15 mouse cellular contexts compared by ENCODE assay signal in genomic region chr15:100667871-100668545, GRCm38 (mm10). TPM values are rescaled to one million over a fixed set of nuclear protein-coding genes. Genes with fewer than 3 reads are reported as not detected.
DNase-seq lines count a peak whose midpoint lies in the region; ATAC-seq and TF ChIP-seq lines count a peak whose summit lies in the region.
"Had no signal": no experiment of that assay in that cellular context is flagged by ENCODE, and none has a peak within 500 bp of the region (broad histone marks: within the 10 kb centered on the region; RNA-seq: fewer than 3 reads in every experiment).

No protein-coding gene starts in this region.

- TF ChIP-seq POLR2A in testis, adult 2 months (IDR thresholded peaks at IDR 0.05; ENCODE audit: control insufficient read depth, low read depth, low read length) = no peak

- H3K27me3 ChIP-seq in testis, adult 2 months (ENCODE audit: control insufficient read depth, insufficient read depth, low read length) = no peaks in the 10 kb centered on the region
- H3K27me3 ChIP-seq: embryonic facial prominence, embryonic 15.5 days; midbrain, embryonic 13.5 days had no signal

- DNase-seq in testis, postnatal 10 days (ENCODE audit: low spot score) = no peak
- peak; percentile 63 to 80 for DNase-seq in natural killer cell, adult 2 months (ENCODE audit: low spot score in 2 of 2)
- DNase-seq in gastrocnemius, postnatal 14 days = no peak
- DNase-seq in cerebellum, postnatal 10 days = no peak
- no peak for DNase-seq in left cerebral cortex, adult 11 months (ENCODE audit: low spot score)
- DNase-seq: cerebellum, postnatal 25 days; heart, postnatal 14 days had no signal

- ATAC-seq in inflammation-experienced regulatory T-cells, adult 6 months = peak; percentile 37
- ATAC-seq: forebrain, embryonic 16.5 days; midbrain, embryonic 13.5 days had no signal

- intact Hi-C loops in gastrocnemius, postnatal 14 days (cut with DNase I; ENCODE audit: low total_unique reads) = no loop called here

- no peaks in the 10 kb centered on the region for H3K36me3 ChIP-seq in testis, adult 2 months (ENCODE audit: control insufficient read depth, insufficient read depth, low read length)
- H3K36me3 ChIP-seq: embryonic facial prominence, embryonic 15.5 days; G1E; midbrain, embryonic 13.5 days; neural tube, embryonic 13.5 days had no signal

- no peak overlapping the region for H3K27ac ChIP-seq in testis, adult 2 months (ENCODE audit: control insufficient read depth, insufficient read depth, low read depth, low read length)
- H3K27ac ChIP-seq: embryonic facial prominence, embryonic 15.5 days; layer of hippocampus, adult 2 months; midbrain, embryonic 13.5 days; neural tube, embryonic 13.5 days had no signal

- no peak for TF ChIP-seq CTCF in testis, adult 2 months (IDR thresholded peaks at IDR 0.05; ENCODE audit: control insufficient read depth, insufficient read depth, insufficient replicate concordance, low read depth, low read length)

- H3K4me1 ChIP-seq in testis, adult 2 months (ENCODE audit: control insufficient read depth, insufficient read depth, low read length) = peaks cover 10% of the 10 kb centered on the region

- H3K4me3 ChIP-seq in testis, adult 2 months (ENCODE audit: control insufficient read depth, low read depth, low read length) = peak overlapping the region; percentile 34; the same call in 1 of the 2 replicates
- H3K4me3 ChIP-seq: embryonic facial prominence, embryonic 15.5 days; layer of hippocampus, adult 2 months; midbrain, embryonic 13.5 days; neural tube, embryonic 13.5 days had no signal

RNA-seq across cellular contexts. Expression of gene Bin2, which starts 1.3 kb away (rescaled TPM):
- 19.3 and 19.7 TPM in 2 replicates for polyA plus RNA-seq in testis, adult 2 months (2012; rRNA removed)
- polyA plus RNA-seq in inflammation-experienced regulatory T-cells, adult 6 months (2017; shearing (Covaris generic)) = 100 to 1,000 TPM; 292 to 493 (median 317) TPM
- total RNA-seq in gastrocnemius, postnatal 14 days (2021) = under 1 TPM; 0.53 to 0.89 TPM

RNA-seq across cellular contexts. Expression of gene Cela1, which starts 19.7 kb away (rescaled TPM):
- 1.3 and 1.6 TPM in 2 replicates for polyA plus RNA-seq in testis, adult 2 months (2012; rRNA removed)
- polyA plus RNA-seq in inflammation-experienced regulatory T-cells, adult 6 months (2017; shearing (Covaris generic)) = 10 to 100 TPM in 1 of 3 experiments, 1 to 10 TPM in 2; 6.8 to 12.6 (median 8.2) TPM
- total RNA-seq in gastrocnemius, postnatal 14 days (2021) = not detected

RNA-seq across cellular contexts. Expression of gene Smagp, which starts 31.3 kb away (rescaled TPM):
- 3.6 and 4.9 TPM in 2 replicates for polyA plus RNA-seq in testis, adult 2 months (2012; rRNA removed)
- 1 to 10 TPM in 1 of 3 experiments, not detected in 2; 1.3 TPM for polyA plus RNA-seq in inflammation-experienced regulatory T-cells, adult 6 months (2017; shearing (Covaris generic))
- 1 to 10 TPM; 6.0 to 6.4 TPM for total RNA-seq in gastrocnemius, postnatal 14 days (2021)

RNA-seq across cellular contexts. Expression of gene Dazap2, which starts 52.9 kb away (rescaled TPM):
- 242 and 282 TPM in 2 replicates for polyA plus RNA-seq in testis, adult 2 months (2012; rRNA removed)
- 100 to 1,000 TPM; 722 to 762 (median 736) TPM for polyA plus RNA-seq in inflammation-experienced regulatory T-cells, adult 6 months (2017; shearing (Covaris generic))
- 10 to 100 TPM; 58.7 to 62.1 TPM for total RNA-seq in gastrocnemius, postnatal 14 days (2021)

Comparison
In these comparisons a context has a peak if more than half of its experiments do, and no peak if none do; other contexts are left out.
1. DNase-seq: peak in natural killer cell, adult 2 months (2 of 2); none in testis, postnatal 10 days (single experiment), gastrocnemius, postnatal 14 days (single experiment), cerebellum, postnatal 10 days (0 of 2) and left cerebral cortex, adult 11 months (single experiment).
2. RNA of gene Bin2, which starts 1.3 kb away (polyA plus RNA-seq): 292 to 493 TPM in inflammation-experienced regulatory T-cells, adult 6 months; 19.3 to 19.7 TPM in testis, adult 2 months; every median in the first group is over 10 times any median in the second.